Mouse (Mus musculus) cortical plate, adult 2 months (tissue): ENCODE results near the gene Zfp775. TPM values are rescaled to one million over a fixed set of nuclear protein-coding genes. Genes with fewer than 3 reads are reported as not detected.
"Not testable (repeated sequence)": the region's sequence is repeated elsewhere in the genome, so short reads cannot be mapped to it uniquely, and the experiment has no call there.

Experiments used
- H3K27ac ChIP-seq: fragments of 200-500 bp; 2 replicates; pipeline ENCODE4 v1.5.1; 2012; ENCODE audit warnings: low read length, control low read depth, inconsistent platforms; ENCODE audit not compliant: insufficient read depth
- H3K4me1 ChIP-seq: fragments of 200-500 bp; 2 replicates; pipeline ENCODE4 v1.6.1; 2011; ENCODE audit warnings: low read length; ENCODE audit not compliant: control insufficient read depth, insufficient read depth
- H3K4me3 ChIP-seq: fragments of 200-500 bp; 2 replicates; pipeline ENCODE4 v1.5.1; 2011; ENCODE audit warnings: mild to moderate bottlenecking, low read length, control low read depth; ENCODE audit not compliant: insufficient read depth
- CTCF ChIP-seq: fragments of 200-500 bp; IDR thresholded peaks from 2 replicates; pipeline ENCODE4 v1.5.1; 2011; ENCODE audit warnings: mild to moderate bottlenecking, control low read depth, low read length; ENCODE audit not compliant: insufficient read depth; ENCODE audit errors: extremely low read depth
- POLR2A ChIP-seq: fragments of 200-500 bp; IDR thresholded peaks from 2 replicates; pipeline ENCODE4 v1.6.1; 2011; ENCODE audit warnings: mild to moderate bottlenecking, low read length, control low read depth; ENCODE audit not compliant: insufficient read depth; ENCODE audit errors: extremely low read depth
- polyA plus RNA-seq: library from polyadenylated mRNA; depleted of rRNA; stranded (reverse); fragments of >200 nt; gene quantifications from 2 replicates; pipeline ENCODE4 v1.2.3, GENCODE M21; 2012

Zfp775 gene
- polyA plus RNA-seq, 1 experiment, result 6.8 TPM

- no peak for TF ChIP-seq CTCF
- TF ChIP-seq POLR2A, result no peak
- H3K27ac ChIP-seq, result no peak overlapping the region
- no peak overlapping the region for H3K4me3 ChIP-seq
- H3K4me1 ChIP-seq, result peaks cover 4% of the 10 kb centered on the region; the same call in 1 of the 2 replicates
Observed at GRCm38 (mm10) chr6:48597233-48597625, 4.6 kb upstream of the Zfp775 start.

GRCm38 (mm10) chr6:48600594-48600993 is 1.3 kb upstream of the Zfp775 start:
- Histone ChIP-seq H3K27ac (peak overlapping the region; percentile 55; the same call in 1 of the 2 replicates), H3K4me3 (no peak overlapping the region), H3K4me1 (peaks cover 3% of the 10 kb centered on the region; the same call in 1 of the 2 replicates)
- TF ChIP-seq CTCF (no peak), POLR2A (no peak)

GRCm38 (mm10) chr6:48602080-48602741 is 348 bp downstream of the Zfp775 start:
- TF ChIP-seq POLR2A, result peak; percentile 49; the same call in 1 of the 2 replicates
- no peak for TF ChIP-seq CTCF
- H3K4me1 ChIP-seq, result peaks cover 3% of the 10 kb centered on the region; the same call in 1 of the 2 replicates

DNA sequence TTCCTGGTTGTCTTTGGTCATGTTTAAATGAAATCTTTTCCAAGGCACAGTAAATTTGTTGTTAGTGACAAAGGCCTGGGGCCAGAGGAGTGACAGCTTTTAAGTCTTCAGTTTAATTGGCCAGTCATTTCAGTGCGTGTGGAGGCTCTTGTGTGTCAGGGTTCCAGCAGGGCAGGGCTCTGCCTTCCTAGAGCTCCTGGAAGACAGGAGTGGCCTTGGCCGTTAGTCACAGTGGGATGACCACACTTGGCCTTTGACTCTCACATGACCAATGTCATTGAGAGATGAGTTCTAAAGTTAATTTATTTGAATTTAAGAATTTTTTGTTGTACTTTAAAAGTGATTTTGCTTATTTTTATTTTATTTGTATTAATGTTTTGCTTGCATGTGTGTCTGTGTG is 6.3 kb downstream of the Zfp775 start:
- H3K4me3 ChIP-seq, result no peak overlapping the region
- H3K27ac ChIP-seq, result no peak overlapping the region
- no peaks in the 10 kb centered on the region for H3K4me1 ChIP-seq
- TF ChIP-seq POLR2A, result no peak
- TF ChIP-seq CTCF, result no peak

More at GRCm38 (mm10) chr6:48602080-48602741, 348 bp downstream of the Zfp775 start:
- Histone ChIP-seq H3K4me3 (peak overlapping the region; percentile 66), H3K27ac (peak overlapping the region; percentile 82)

GRCm38 (mm10) chr6:48609512-48609911 is 7.6 kb downstream of the Zfp775 start:
- Histone ChIP-seq H3K27ac (no peak overlapping the region), H3K4me1 (no peaks in the 10 kb centered on the region), H3K4me3 (no peak overlapping the region)
- TF ChIP-seq POLR2A (no peak), CTCF (no peak)

- Histone ChIP-seq H3K27ac (no peak overlapping the region), H3K4me1 (no peaks in the 10 kb centered on the region), H3K4me3 (no peak overlapping the region)
- no peak for TF ChIP-seq POLR2A
- no peak for TF ChIP-seq CTCF
Observed at GRCm38 (mm10) chr6:48610657-48611056, 8.8 kb downstream of the Zfp775 start.

DNA sequence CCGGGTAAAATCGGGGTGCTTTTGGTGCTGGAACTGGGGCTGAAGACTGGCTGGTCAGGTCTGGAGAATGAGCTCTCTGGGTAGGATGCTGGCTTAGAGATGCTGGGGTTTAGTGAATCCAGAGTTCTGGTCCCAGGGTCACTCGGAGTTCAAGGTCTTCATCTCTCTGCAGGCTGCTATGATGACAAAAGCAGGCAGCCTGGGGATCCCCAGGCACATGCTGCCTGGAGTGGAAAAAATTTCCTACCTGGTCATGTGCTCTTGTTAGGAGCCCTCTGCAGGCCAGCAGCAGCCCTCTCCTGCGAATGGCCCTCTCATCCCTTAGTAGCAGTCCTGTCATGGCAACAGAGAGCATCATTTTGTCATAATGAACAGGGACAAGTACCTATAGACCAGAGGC is 11.6 kb downstream of the Zfp775 start:
- no peak overlapping the region for H3K27ac ChIP-seq
- H3K4me1 ChIP-seq, result no peaks in the 10 kb centered on the region
- H3K4me3 ChIP-seq, result no peak overlapping the region
- no peak for TF ChIP-seq POLR2A
- TF ChIP-seq CTCF, result no peak

- TF ChIP-seq CTCF (no peak), POLR2A (no peak)
- Histone ChIP-seq H3K4me1 (no peaks in the 10 kb centered on the region), H3K27ac (no peak overlapping the region), H3K4me3 (no peak overlapping the region)
Observed at GRCm38 (mm10) chr6:48614756-48615155, 12.9 kb downstream of the Zfp775 start.

- Histone ChIP-seq H3K4me1 (no peaks in the 10 kb centered on the region), H3K27ac (no peak overlapping the region), H3K4me3 (no peak overlapping the region)
- TF ChIP-seq POLR2A (no peak), CTCF (no peak)
Observed at GRCm38 (mm10) chr6:48620031-48620430, 18.2 kb downstream of the Zfp775 start.

DNA sequence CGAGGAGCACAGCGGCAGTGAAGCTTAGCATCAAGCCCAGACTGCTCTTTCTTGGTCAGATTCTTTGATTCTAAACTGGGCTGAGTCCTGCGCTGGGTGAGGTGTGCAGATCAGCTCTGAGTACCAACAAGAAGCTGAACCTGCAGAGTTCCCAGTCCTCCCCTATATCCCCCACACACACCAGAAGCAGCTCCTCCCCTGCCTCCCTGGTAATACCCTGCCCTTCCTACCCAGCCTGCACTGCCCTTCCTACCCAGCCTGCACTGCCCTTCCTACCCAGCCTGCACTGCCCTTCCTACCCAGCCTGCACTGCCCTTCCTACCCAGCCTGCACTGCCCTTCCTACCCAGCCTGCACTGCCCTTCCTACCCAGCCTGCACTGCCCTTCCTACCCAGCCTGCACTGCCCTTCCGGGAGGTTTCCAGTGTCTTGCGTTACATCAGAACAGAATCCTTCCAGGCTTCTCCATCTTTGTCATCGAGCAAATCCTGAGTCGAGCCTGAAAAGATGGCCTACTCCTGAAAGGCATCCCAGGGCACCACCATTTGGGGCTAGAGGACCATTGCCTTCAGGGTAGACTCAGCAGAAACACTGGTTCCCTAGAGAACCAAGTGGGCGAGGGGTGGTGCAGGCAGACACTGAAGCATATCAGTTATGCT is 20.5 kb downstream of the Zfp775 start:
- not testable (repeated sequence) for H3K4me3 ChIP-seq, H3K27ac ChIP-seq, H3K4me1 ChIP-seq
